Mouse (Mus musculus) midbrain, postnatal 0 days (tissue): ENCODE measurements around the gene 0610010K14Rik. TPM values are rescaled to one million over a fixed set of nuclear protein-coding genes. Genes with fewer than 3 reads are reported as not detected.

Source experiments
- ATAC-seq: fragments of 200-750 bp; cut with Nextera tagmentation; 2 replicates; pipeline ENCODE4 v1.8.0; 2017; ENCODE audit warnings: moderate number of reproducible peaks, mild to moderate bottlenecking, moderate TSS enrichment, moderate library complexity; ENCODE audit not compliant: low FRiP score
- DNase-seq: peaks from one replicate; pipeline ENCODE4 v3.0.0-alpha.2; 2015; ENCODE audit warnings: low spot score
- H3K27ac ChIP-seq: fragments of 300-500 bp; sonication (generic); 2 replicates; pipeline ENCODE4 v1.5.1; 2014; ENCODE audit warnings: low read depth, mild to moderate bottlenecking, low read length, mixed read lengths
- H3K27me3 ChIP-seq: fragments of 300-500 bp; sonication (generic); 2 replicates; pipeline ENCODE4 v1.6.1; 2014; ENCODE audit warnings: low read length, control low read depth, mixed read lengths; ENCODE audit not compliant: insufficient read depth
- H3K36me3 ChIP-seq: fragments of 300-500 bp; sonication (generic); 2 replicates; pipeline ENCODE4 v1.6.1; 2014; ENCODE audit warnings: low read length, control low read depth, mixed read lengths; ENCODE audit not compliant: insufficient read depth
- H3K4me1 ChIP-seq: fragments of 300-500 bp; sonication (generic); 2 replicates; pipeline ENCODE4 v1.6.1; 2014; ENCODE audit warnings: mild to moderate bottlenecking, control low read depth, antibody characterized with exemption, low read length, mixed read lengths; ENCODE audit not compliant: insufficient read depth
- H3K4me2 ChIP-seq: fragments of 300-500 bp; sonication (generic); 2 replicates; pipeline ENCODE4 v1.6.1; 2014; ENCODE audit warnings: low read depth, mild to moderate bottlenecking, low read length, mixed read lengths; ENCODE audit not compliant: poor library complexity, severe bottlenecking
- H3K4me3 ChIP-seq: fragments of 300-500 bp; sonication (generic); 2 replicates; pipeline ENCODE4 v1.5.1; 2014; ENCODE audit warnings: low read depth, mild to moderate bottlenecking, low read length, moderate library complexity
- H3K9ac ChIP-seq: fragments of 300-500 bp; sonication (generic); replicated peaks from 2 replicates; pipeline ENCODE4 v1.6.1; 2014; ENCODE audit warnings: mild to moderate bottlenecking, low read length, moderate library complexity, mixed read lengths; ENCODE audit not compliant: poor library complexity, severe bottlenecking
- H3K9me3 ChIP-seq: fragments of 300-500 bp; sonication (generic); 2 replicates; pipeline ENCODE4 v1.6.1; 2016; ENCODE audit warnings: low read length, control low read depth
- CTCF ChIP-seq: IDR thresholded peaks from 2 replicates; pipeline ENCODE4 v1.5.1; 2016; ENCODE audit warnings: antibody characterized with exemption, mild to moderate bottlenecking
- WGBS: fragments of 180-500 bp; shearing (Covaris S2); extraction: QIAGEN DNeasy Blood & Tissue Kit; methylation state at CpG from one replicate; pipeline ENCODE4 v1.1.7; 2014; 5-methylcytosine and 5-hydroxymethylcytosine counted together
- microRNA counts: library from miRNA; unstranded; fragments of <30 nt; microRNA quantifications from one replicate; lab custom pipeline; 2015
- microRNA-seq: library from miRNA; unstranded; fragments of <30 nt; microRNA quantifications from one replicate; pipeline ENCODE4, GENCODE M21; 2016; ENCODE audit warnings: borderline number of aligned reads
- polyA plus RNA-seq: library from polyadenylated mRNA; unstranded; fragments of >200 nt; fragmentation: Nextera tagmentation; extraction: Ambion mirVana; gene quantifications from 2 replicates; pipeline ENCODE4 v1.2.1, GENCODE M21; 2015
- total RNA-seq: library from RNA; depleted of rRNA; stranded (reverse); fragments of >200 nt; gene quantifications from 2 replicates; pipeline ENCODE4 v1.2.3, GENCODE M21; 2014; rRNA removed

0610010K14Rik gene
- total and polyA plus RNA-seq, 2 experiments from 2014 or later: 43.0 to 154 TPM

DNA sequence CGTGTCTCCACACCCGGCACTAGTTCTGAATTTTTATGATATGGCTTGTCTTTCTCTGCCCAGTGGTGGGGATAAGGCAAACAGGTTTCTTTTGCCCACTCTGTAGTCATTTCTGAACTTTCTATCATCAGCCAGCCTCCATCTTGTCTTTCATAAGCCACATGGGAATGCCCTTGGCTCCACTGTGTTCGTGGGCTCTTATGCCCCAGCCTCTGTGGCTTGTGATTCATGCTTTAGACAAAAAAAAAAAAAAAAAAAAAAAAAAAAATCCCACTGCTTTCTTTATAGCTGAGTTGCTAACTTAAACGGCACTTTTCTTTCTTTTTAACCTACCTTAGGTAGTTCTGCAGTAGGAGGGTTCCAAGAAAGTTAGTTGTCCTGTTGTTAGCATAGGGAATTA is 45.6 kb downstream of the 0610010K14Rik start:
- H3K4me3 ChIP-seq: no peak overlapping the region
- no peaks in the 10 kb centered on the region for H3K9me3 ChIP-seq
- no peak overlapping the region for H3K9ac ChIP-seq
- no peak overlapping the region for H3K4me2 ChIP-seq
- no peak for TF ChIP-seq CTCF
- ATAC-seq: no peak
- DNase-seq: no peak
- 83% methylated on average over 4 of the region's 4 CpGs for WGBS
- H3K27ac ChIP-seq: no peak overlapping the region
- H3K27me3 ChIP-seq: no peaks in the 10 kb centered on the region
- H3K4me1 ChIP-seq: no peaks in the 10 kb centered on the region
- no peaks in the 10 kb centered on the region for H3K36me3 ChIP-seq

DNA sequence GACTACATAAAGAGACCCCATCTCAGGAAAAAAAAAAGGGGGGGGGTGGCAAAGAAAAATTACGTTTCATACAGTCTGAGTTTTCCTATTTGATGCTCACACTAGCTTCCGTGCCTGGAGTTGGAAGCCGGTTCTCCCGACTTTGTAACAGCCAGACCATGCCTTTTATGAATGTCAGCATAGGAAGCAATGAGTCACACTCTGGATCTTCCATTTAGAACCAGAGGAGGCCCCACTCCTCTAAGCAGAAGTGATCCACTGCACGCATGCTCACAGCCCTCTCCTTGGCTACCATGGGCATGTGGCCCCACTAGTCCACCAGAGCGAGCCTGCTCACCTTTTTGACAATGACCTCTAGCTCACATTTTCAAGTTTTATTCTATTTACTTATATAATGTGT is 46.5 kb downstream of the 0610010K14Rik start:
- H3K27ac ChIP-seq: no peak overlapping the region
- WGBS: 83% methylated on average over 6 of the region's 6 CpGs
- no peak for ATAC-seq

GRCm38 (mm10) chr11:70189319-70190134 is 48.2 kb downstream of the 0610010K14Rik start:
- DNase-seq (no peak), ATAC-seq (no peak)
- 88% methylated on average over 28 of the region's 28 CpGs for WGBS
- no peak overlapping the region for H3K9ac ChIP-seq
- no peaks in the 10 kb centered on the region for H3K27me3 ChIP-seq
- no peaks in the 10 kb centered on the region for H3K36me3 ChIP-seq
- no peaks in the 10 kb centered on the region for H3K4me1 ChIP-seq
- no peaks in the 10 kb centered on the region for H3K9me3 ChIP-seq
- no peak overlapping the region for H3K27ac ChIP-seq
- H3K4me2 ChIP-seq: no peak overlapping the region
- H3K4me3 ChIP-seq: no peak overlapping the region
- TF ChIP-seq CTCF: no peak

More for the DNA sequence above, 46.5 kb downstream of the 0610010K14Rik start:
- no peak for DNase-seq
- Histone ChIP-seq H3K4me3 (no peak overlapping the region), H3K9ac (no peak overlapping the region), H3K4me1 (no peaks in the 10 kb centered on the region), H3K27me3 (no peaks in the 10 kb centered on the region), H3K36me3 (no peaks in the 10 kb centered on the region), H3K4me2 (no peak overlapping the region), H3K9me3 (no peaks in the 10 kb centered on the region)
- TF ChIP-seq CTCF: no peak

MicroRNAs encoded within 50 kb of the gene (microRNA counts, 519-probe panel; counts per million panel counts)
- microRNA mmu-miR-195 (lab: Ali Mortazavi, UCI) (528 counts per million, percentile 58 among the panel's probes with 10 or more counts), microRNA mmu-miR-497 (lab: Ali Mortazavi, UCI) (528 counts per million, percentile 58 among the panel's probes with 10 or more counts)

Small RNA genes within 50 kb of the gene (microRNA-seq; reads per million reads assigned to microRNA genes)
- 917 reads per million, percentile 74 among the genes with 10 or more reads in this experiment for gene Mir195a
- not detected for gene Mir497
- not detected for gene Mir497b

Other genes with a start within 250 kb of the 0610010K14Rik start
- 197 and 226 TPM in 2 replicates for gene Gabarap, start 246.8 kb downstream of the 0610010K14Rik start, total RNA-seq
- 501 and 511 TPM in 2 replicates for gene Gabarap, start 246.8 kb downstream of the 0610010K14Rik start, polyA plus RNA-seq
- 42.4 and 45.2 TPM in 2 replicates for gene Phf23, start 242.1 kb downstream of the 0610010K14Rik start, total RNA-seq
- 37.6 and 40.0 TPM in 2 replicates for gene Phf23, start 242.1 kb downstream of the 0610010K14Rik start, polyA plus RNA-seq
- 31.5 and 33.3 TPM in 2 replicates for gene Dvl2, start 237.3 kb downstream of the 0610010K14Rik start, total RNA-seq
- gene Dvl2, start 237.3 kb downstream of the 0610010K14Rik start, polyA plus RNA-seq: 19.0 and 20.0 TPM in 2 replicates
- 35.9 and 42.7 TPM in 2 replicates for gene Acadvl, start 222.5 kb downstream of the 0610010K14Rik start, total RNA-seq
- gene Acadvl, start 222.5 kb downstream of the 0610010K14Rik start, polyA plus RNA-seq: 62.1 and 64.2 TPM in 2 replicates
- gene Dlg4, start 221.0 kb downstream of the 0610010K14Rik start, total RNA-seq: 256 and 269 TPM in 2 replicates
- 16.1 and 18.1 TPM in 2 replicates for gene Dlg4, start 221.0 kb downstream of the 0610010K14Rik start, polyA plus RNA-seq
- gene Asgr1, start 183.8 kb downstream of the 0610010K14Rik start, total RNA-seq: 1.2 and 7.2 TPM in 2 replicates
- gene Asgr1, start 183.8 kb downstream of the 0610010K14Rik start, polyA plus RNA-seq: 4.1 and 4.5 TPM in 2 replicates
- gene Asgr2, start 145.3 kb downstream of the 0610010K14Rik start, total RNA-seq: not detected in 2 replicates
- not detected in 2 replicates for gene Asgr2, start 145.3 kb downstream of the 0610010K14Rik start, polyA plus RNA-seq
- gene Mgl2, start 107.6 kb downstream of the 0610010K14Rik start, total RNA-seq: 0.11 and 0.85 TPM in 2 replicates
- 0.26 and 0.60 TPM in 2 replicates for gene Mgl2, start 107.6 kb downstream of the 0610010K14Rik start, polyA plus RNA-seq
- 0.42 and 0.44 TPM in 2 replicates for gene Clec10a, start 81.7 kb downstream of the 0610010K14Rik start, total RNA-seq
- gene Clec10a, start 81.7 kb downstream of the 0610010K14Rik start, polyA plus RNA-seq: 0.57 and 1.3 TPM in 2 replicates
- gene Slc16a11, start 25.2 kb downstream of the 0610010K14Rik start, total RNA-seq: 22.2 and 28.2 TPM in 2 replicates
- 15.2 and 18.0 TPM in 2 replicates for gene Slc16a11, start 25.2 kb downstream of the 0610010K14Rik start, polyA plus RNA-seq
- gene Slc16a13, start 16.9 kb downstream of the 0610010K14Rik start, total RNA-seq: 9.9 and 26.1 TPM in 2 replicates
- 9.9 and 10.1 TPM in 2 replicates for gene Slc16a13, start 16.9 kb downstream of the 0610010K14Rik start, polyA plus RNA-seq
- gene Bcl6b, start 8.1 kb downstream of the 0610010K14Rik start, total RNA-seq: 3.8 and 6.8 TPM in 2 replicates
- gene Bcl6b, start 8.1 kb downstream of the 0610010K14Rik start, polyA plus RNA-seq: 2.4 and 2.7 TPM in 2 replicates
- 3.4 and 5.5 TPM in 2 replicates for gene Gm21988, start 1.9 kb upstream of the 0610010K14Rik start, total RNA-seq
- 18.6 and 20.1 TPM in 2 replicates for gene Gm21988, start 1.9 kb upstream of the 0610010K14Rik start, polyA plus RNA-seq
- gene Rnasek, start 1.9 kb upstream of the 0610010K14Rik start, total RNA-seq: 66.1 and 81.2 TPM in 2 replicates
- 588 and 612 TPM in 2 replicates for gene Rnasek, start 1.9 kb upstream of the 0610010K14Rik start, polyA plus RNA-seq
- 0.16 and 0.57 TPM in 2 replicates for gene Alox12, start 17.4 kb upstream of the 0610010K14Rik start, total RNA-seq
- gene Alox12, start 17.4 kb upstream of the 0610010K14Rik start, polyA plus RNA-seq: 0.29 and 0.35 TPM in 2 replicates
- gene Alox12e, start 84.7 kb upstream of the 0610010K14Rik start, total RNA-seq: 0.05 TPM in 1 of 2 replicates, not detected in the other
- gene Alox12e, start 84.7 kb upstream of the 0610010K14Rik start, polyA plus RNA-seq: 0.16 and 0.31 TPM in 2 replicates
- not detected in 2 replicates for gene Alox15, start 114.1 kb upstream of the 0610010K14Rik start, total RNA-seq
- gene Alox15, start 114.1 kb upstream of the 0610010K14Rik start, polyA plus RNA-seq: 0.16 and 0.28 TPM in 2 replicates
- gene Pelp1, start 172.1 kb upstream of the 0610010K14Rik start, total RNA-seq: 35.6 and 55.1 TPM in 2 replicates
- gene Pelp1, start 172.1 kb upstream of the 0610010K14Rik start, polyA plus RNA-seq: 28.0 and 28.3 TPM in 2 replicates
- 99.9 and 119 TPM in 2 replicates for gene Arrb2, start 194.7 kb upstream of the 0610010K14Rik start, total RNA-seq
- 55.0 and 55.6 TPM in 2 replicates for gene Arrb2, start 194.7 kb upstream of the 0610010K14Rik start, polyA plus RNA-seq
- gene Med11, start 214.0 kb upstream of the 0610010K14Rik start, total RNA-seq: 23.7 and 30.1 TPM in 2 replicates
- 28.2 and 36.8 TPM in 2 replicates for gene Med11, start 214.0 kb upstream of the 0610010K14Rik start, polyA plus RNA-seq
- 0.44 and 0.71 TPM in 2 replicates for gene Zmynd15, start 221.5 kb upstream of the 0610010K14Rik start, total RNA-seq
- 0.47 and 0.70 TPM in 2 replicates for gene Zmynd15, start 221.5 kb upstream of the 0610010K14Rik start, polyA plus RNA-seq
- gene Cxcl16, start 222.1 kb upstream of the 0610010K14Rik start, total RNA-seq: 1.2 and 1.9 TPM in 2 replicates
- 3.1 and 3.2 TPM in 2 replicates for gene Cxcl16, start 222.1 kb upstream of the 0610010K14Rik start, polyA plus RNA-seq